Mouse (Mus musculus) monocyte, adult 2 months (primary cell): ENCODE data around the gene Fkbp3.
"Not testable (repeated sequence)": the region's sequence is repeated elsewhere in the genome, so short reads cannot be mapped to it uniquely, and the experiment has no call there.

Experiments used
- DNase-seq, 2 experiments: peaks; one replicate each; pipeline ENCODE4 v3.0.0; 2022; ENCODE audit warnings: low spot score in 2 of 2, low read depth in 1 of 2

The Fkbp3 gene

DNA sequence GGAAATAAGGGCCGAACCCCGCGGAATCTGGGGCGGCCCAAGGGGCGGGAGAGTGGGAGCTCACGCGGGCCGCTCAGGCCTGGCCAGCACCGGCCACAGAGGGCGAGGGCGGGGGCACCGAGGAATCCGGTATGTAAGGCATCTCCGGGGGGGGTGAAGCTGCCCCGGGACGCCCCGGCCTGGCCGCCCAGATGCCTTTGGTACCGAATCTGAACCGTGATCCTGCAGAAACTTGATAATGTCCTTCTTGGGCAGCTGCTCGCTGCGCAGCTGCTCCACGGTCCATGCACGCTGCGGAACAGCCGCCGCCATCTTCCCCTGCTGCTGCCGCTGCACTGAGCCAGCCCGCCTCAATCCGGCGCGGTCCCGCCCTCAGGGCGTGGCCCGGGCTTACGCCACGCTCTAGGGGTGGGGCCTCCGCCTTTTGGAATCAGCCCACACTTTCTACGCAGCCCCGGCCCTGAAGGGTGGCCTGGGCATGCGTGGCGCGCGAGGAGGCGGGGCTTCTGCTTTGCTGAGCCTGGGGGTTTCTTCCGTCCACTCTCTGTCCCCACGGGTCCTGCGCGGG, at the start of gene Fkbp3:
TSS of gene Fkbp3 (minus strand) at position 397 of the 568 bp plus-strand sequence.
- peak; percentile 91 to 98 for DNase-seq

- no peak for DNase-seq
Measured at GRCm38 (mm10) chr12:65119451-65119850, 45.6 kb upstream of the Fkbp3 start.

DNA sequence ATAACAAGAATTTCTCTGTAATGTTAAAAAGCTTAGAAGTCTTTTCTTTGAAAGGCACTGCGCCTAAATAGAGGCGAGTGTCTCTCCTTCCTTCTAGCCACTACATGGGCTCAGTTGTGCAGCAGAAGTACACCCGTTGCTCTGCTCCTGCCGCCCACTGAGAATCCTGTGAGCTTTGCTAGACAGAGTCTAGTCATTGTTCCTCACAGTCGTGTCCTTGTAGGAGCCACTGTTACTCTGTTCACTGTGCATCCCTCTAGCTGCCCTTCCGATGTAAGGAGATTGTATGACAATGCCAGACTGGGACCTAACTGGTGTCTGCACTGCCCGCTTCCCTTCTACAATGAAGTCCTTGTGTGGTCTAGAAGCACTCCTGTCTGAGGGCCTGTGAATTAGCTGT, 45.2 kb upstream of the Fkbp3 start:
- DNase-seq = no peak

GRCm38 (mm10) chr12:65114978-65115377, 41.2 kb upstream of the Fkbp3 start:
- DNase-seq = not testable (repeated sequence)

GRCm38 (mm10) chr12:65113925-65114324, 40.1 kb upstream of the Fkbp3 start:
- no peak for DNase-seq

GRCm38 (mm10) chr12:65112811-65113210, 39.0 kb upstream of the Fkbp3 start:
- no peak for DNase-seq

DNA sequence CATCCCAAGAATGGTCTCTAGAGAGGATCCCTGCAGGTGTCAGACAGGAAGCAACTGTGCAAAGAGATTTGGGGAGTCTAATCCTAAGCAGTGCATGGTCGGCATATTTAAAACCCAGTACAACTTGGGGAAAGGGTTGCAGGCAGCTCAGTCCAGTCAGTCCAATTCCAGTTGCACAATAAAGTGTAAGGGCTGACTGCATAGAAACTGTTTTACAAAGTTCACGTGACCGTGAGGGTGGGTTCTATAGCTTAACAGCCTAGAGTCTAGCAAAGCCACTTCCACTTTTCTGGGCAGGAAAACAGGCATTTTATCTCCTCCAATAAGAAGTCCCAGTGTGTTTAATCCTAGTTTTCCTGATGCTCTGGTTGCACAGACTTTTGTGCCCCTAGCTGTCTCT, 37.7 kb upstream of the Fkbp3 start:
- DNase-seq = no peak

GRCm38 (mm10) chr12:65108746-65109145, 34.9 kb upstream of the Fkbp3 start:
- DNase-seq = no peak

DNA sequence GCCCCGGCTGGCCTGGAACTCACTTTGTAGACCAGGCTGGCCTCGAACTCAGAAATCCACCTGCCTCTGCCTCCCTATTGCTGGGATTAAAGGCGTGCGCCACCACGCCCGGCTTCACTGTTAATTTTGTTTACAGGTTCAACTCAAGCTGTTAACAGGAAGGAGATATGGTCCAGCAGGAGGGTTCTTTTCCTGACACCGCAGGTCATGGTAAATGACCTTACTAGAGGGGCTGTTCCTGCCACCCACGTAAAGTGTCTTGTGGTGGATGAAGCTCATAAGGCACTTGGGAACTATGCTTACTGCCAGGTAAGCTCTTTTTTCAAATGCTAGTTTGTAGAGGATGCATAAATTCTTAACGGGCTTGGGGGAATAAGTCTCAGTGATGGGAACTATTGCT, 3.1 kb upstream of the Fkbp3 start:
- DNase-seq = no peak

- no peak for DNase-seq
Measured at GRCm38 (mm10) chr12:65075733-65076310, 2.0 kb upstream of the Fkbp3 start.

DNA sequence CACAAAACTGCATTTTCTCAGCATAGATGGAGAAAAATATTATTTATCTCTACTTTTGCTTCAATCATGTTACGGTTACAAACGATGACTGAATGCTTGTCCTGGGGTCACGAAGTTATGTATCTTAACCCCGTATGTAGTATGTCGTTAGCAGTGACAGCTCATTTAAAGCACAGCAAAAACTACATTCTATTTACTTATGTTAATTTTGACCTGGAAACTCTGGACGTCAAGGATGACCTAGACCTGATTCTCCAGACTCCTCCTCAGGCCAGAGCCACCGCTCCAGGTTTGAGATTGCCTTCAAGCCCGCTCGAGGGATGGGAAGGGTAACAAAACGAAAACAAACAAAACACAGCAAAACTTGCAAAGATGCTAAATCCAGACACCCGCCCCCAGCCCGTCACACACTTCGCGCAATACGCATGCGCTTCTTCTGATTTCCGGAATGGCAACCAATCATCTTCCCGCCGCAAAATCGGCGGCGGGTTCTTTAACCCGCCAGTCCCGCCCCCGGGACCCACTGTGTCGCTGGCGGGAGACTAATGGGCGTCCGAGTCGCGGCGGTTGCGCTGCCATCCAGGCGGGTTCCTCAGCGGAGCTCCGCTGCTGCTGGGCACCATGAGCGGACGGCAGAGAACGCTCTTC, 1.4 kb upstream of the Fkbp3 start, which contains the start of gene Fancm:
TSS of gene Fancm (plus strand) at position 519 of the 648 bp plus-strand sequence.
- peak; percentile 66 to 86 for DNase-seq

GRCm38 (mm10) chr12:65074651-65075050, 844 bp upstream of the Fkbp3 start:
- DNase-seq = no peak

- DNase-seq = no peak
Measured at GRCm38 (mm10) chr12:65072911-65073610, 746 bp downstream of the Fkbp3 start.

DNA sequence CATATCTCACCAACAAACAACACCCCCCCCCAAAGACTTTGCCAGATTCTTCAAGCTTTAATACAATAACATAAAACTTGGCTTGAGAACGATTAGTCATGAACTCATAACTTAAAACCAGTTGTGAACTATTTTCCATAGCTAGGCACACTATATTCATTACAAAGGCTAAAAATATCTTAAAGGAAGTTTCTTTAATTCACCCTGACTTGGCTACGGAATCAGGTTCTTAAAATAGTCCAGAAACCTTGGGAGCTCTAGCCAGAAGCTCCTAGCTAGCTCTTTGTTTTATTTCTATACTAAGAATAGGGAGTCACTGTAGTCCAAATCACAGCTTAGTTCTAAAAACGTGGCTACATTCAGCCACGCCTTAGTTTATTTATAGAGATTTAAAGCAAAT, 5.4 kb downstream of the Fkbp3 start:
- DNase-seq = no peak

DNA sequence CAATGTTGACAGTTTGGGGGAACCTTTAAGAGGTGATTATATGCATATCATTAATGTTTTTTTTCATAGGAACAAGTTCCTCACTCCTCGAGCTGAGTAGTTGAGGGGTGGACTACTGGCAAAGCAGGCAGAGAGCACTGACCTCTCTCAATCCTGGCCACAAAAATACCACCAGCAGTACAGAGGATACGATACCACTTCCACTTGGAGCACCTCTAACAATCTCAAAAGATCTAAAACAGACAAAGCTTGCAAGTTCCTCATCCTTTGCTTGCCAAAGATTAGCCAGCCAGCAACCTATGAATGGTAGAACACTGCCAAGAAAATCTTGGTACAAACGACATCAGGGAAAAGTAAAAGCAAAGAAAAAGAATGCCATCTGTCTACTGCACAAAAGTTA, 7.6 kb downstream of the Fkbp3 start:
- DNase-seq = no peak

DNA sequence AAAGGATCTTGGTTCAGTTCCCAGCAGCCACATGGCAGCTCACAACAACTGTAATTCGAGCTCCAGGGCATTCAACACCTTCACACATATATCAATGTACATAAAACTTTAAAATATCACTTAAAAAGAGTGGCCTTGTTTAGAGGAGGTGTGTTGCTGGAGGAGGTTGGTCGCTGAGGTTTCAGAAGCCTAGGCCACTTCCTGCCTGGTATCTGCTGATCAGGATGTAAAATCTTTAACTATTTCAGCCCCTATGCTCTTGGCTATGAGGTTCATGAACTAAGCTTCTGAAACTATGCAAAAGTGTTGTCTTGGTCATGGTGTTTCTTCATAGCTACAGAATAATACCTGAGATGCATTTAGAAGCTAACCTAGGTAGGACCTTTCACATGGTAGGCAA, 8.6 kb downstream of the Fkbp3 start:
- no peak for DNase-seq

- DNase-seq = no peak
Measured at GRCm38 (mm10) chr12:65061082-65061481, 12.7 kb downstream of the Fkbp3 start.

- no peak for DNase-seq
Measured at GRCm38 (mm10) chr12:65058203-65058602, 15.6 kb downstream of the Fkbp3 start.

DNA sequence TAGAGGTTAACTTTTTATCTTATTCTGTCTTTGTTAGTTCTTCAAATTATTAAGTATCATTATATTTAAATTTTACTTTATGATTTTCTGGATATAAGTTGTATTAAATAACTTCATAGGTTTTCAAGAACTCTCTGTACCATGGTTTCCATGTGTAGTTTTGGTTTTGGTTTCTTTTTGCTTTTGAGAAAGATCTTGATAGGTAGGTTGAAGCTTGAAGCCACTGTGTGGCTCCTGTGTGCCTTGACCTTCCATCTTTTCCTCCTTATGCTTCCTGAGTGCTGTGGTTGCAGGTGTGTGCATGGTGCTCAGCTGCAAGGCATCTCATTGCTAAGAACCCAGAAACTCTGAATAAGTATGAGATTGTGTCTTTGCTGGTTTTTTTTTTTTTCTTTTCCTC, 25.0 kb downstream of the Fkbp3 start:
- no peak for DNase-seq

- peak; percentile 1 to 3 for DNase-seq
Measured at GRCm38 (mm10) chr12:65037546-65037937, 36.3 kb downstream of the Fkbp3 start.

DNA sequence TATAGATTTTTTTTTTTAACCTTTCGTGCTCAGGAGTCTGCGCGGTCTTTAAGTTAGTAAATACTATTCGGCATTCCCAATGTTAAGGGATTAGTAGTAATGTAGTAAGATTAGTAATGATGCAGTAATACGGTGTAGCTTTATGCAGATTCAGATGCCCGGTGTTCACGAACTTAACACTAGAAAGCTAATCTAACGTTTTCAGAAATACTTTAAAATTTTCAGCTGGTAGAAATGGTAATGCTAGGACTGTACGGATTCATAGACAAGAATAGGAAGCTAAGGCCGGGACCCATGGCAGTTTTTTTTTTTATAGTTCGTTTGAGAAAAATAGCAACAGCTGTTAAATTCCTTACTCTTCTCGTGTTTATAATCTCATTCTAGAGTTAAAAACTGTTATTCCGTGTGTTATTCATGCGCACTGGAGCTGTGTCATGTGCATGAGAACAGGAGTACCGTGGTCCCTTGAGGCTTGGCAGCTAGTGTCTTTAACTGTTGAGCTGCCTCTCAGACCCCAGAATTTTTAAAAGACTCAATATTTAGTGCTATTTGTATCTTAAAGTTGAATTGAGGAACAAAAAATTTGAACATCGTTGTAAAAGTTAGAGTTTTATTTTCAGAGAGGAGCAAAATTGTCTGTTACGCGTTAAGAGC, 36.8 kb downstream of the Fkbp3 start:
- DNase-seq = no peak
